Mouse (Mus musculus) left cerebral cortex, adult 2 months (tissue): ENCODE measurements around the gene Cfb. TPM values are rescaled to one million over a fixed set of nuclear protein-coding genes. Genes with fewer than 3 reads are reported as not detected.
"Not testable (repeated sequence)": the region's sequence is repeated elsewhere in the genome, so short reads cannot be mapped to it uniquely, and the experiment has no call there.

Source experiments
- DNase-seq, 2 experiments: peaks; one replicate each; pipeline ENCODE4 v3.0.0; 2021 to 2022; ENCODE audit warnings: low spot score in 2 of 2, mixed read lengths in 1 of 2; ENCODE audit errors: extremely low spot score in 1 of 2
- H3K27ac ChIP-seq: fragments of 200-600 bp; 2 replicates; pipeline ENCODE4 v1.8.1; 2022
- H3K4me3 ChIP-seq: fragments of 200-600 bp; 2 replicates; pipeline ENCODE4 v1.8.1; 2022
- CTCF ChIP-seq: fragments of 200-600 bp; IDR thresholded peaks from 2 replicates; pipeline ENCODE4 v1.8.1; 2022; ENCODE audit warnings: antibody characterized with exemption, mild to moderate bottlenecking, moderate library complexity
- intact Hi-C: fragments of 180-260 bp; cut with DNase I; formaldehyde crosslinking; loops from one replicate; pipeline ENCODE4 v1.15.1; 2025
- microRNA-seq, 2 experiments: library from miRNA; unstranded; fragments of <30 nt; microRNA quantifications; one replicate each; pipeline ENCODE4 v1.2.0; 2021
- total RNA-seq, 2 experiments: library from RNA; stranded (reverse); gene quantifications; 2 replicates each; pipeline ENCODE4 v1.2.3; 2021

Gene Cfb
- total RNA-seq, 2 experiments from 2014 or later: 0.14 TPM; not detected in 1

- H3K4me3 ChIP-seq: no peak overlapping the region
- DNase-seq: no peak
- TF ChIP-seq CTCF: no peak
- intact Hi-C loops: loop anchor here (5.0 kb wide), 1 partner anchor 163 kb away; no protein-coding TSS in a partner anchor
- H3K27ac ChIP-seq: no peak overlapping the region
Observed at GRCm38 (mm10) chr17:34814818-34815370, 47.4 kb downstream of the Cfb start.

- not testable (repeated sequence) for H3K27ac ChIP-seq, H3K4me3 ChIP-seq
- intact Hi-C loops: loop anchor here (5.0 kb wide), 1 partner anchor 161 kb away; no protein-coding TSS in a partner anchor
- DNase-seq: peak; percentile 33 to 57
- TF ChIP-seq CTCF: peak; percentile 82
Observed at GRCm38 (mm10) chr17:34813747-34814146, 48.6 kb downstream of the Cfb start.

- no peak for TF ChIP-seq CTCF
- intact Hi-C loops: loop anchor here (5.0 kb wide), 1 partner anchor 159 kb away; no protein-coding TSS in a partner anchor
- Histone ChIP-seq H3K27ac (no peak overlapping the region), H3K4me3 (no peak overlapping the region)
- DNase-seq: no peak
Observed at GRCm38 (mm10) chr17:34811275-34811674, 51.0 kb downstream of the Cfb start.

GRCm38 (mm10) chr17:34810811-34811210 is 51.5 kb downstream of the Cfb start:
- H3K27ac ChIP-seq, DNase-seq, H3K4me3 ChIP-seq: not testable (repeated sequence)
- intact Hi-C loops: loop anchor here (5.0 kb wide), 1 partner anchor 159 kb away; no protein-coding TSS in a partner anchor

- intact Hi-C loops: loop anchor here (5.0 kb wide), 1 partner anchor 158 kb away; no protein-coding TSS in a partner anchor
- not testable (repeated sequence) for H3K4me3 ChIP-seq, DNase-seq, H3K27ac ChIP-seq
Observed at GRCm38 (mm10) chr17:34810411-34810810, 51.9 kb downstream of the Cfb start.

GRCm38 (mm10) chr17:34808599-34809205 is 53.6 kb downstream of the Cfb start:
- intact Hi-C loops: no loop called here
- no peak for TF ChIP-seq CTCF
- DNase-seq: no peak

GRCm38 (mm10) chr17:34807176-34807575 is 55.1 kb downstream of the Cfb start:
- DNase-seq: no peak
- intact Hi-C loops: no loop called here
- no peak overlapping the region for H3K27ac ChIP-seq
- H3K4me3 ChIP-seq: no peak overlapping the region
- TF ChIP-seq CTCF: no peak

More at GRCm38 (mm10) chr17:34808599-34809205, 53.6 kb downstream of the Cfb start:
- no peak overlapping the region for H3K27ac ChIP-seq
- no peak overlapping the region for H3K4me3 ChIP-seq

Small RNA genes lying within 50 kb of the gene (microRNA-seq; reads per million reads assigned to microRNA genes)
- gene Mir6970 (0.72 to 1.7 reads per million in 2 experiments), gene Mir6971 (4.1 to 6.2 reads per million in 2 experiments), gene Mir6972 (0 reads per million in 2 experiments)

Other genes starting within 250 kb of the Cfb start
- 1 to 10 TPM; 2.9 to 3.5 TPM for gene Egfl8, start 246.5 kb downstream of the Cfb start, total RNA-seq
- gene Ppt2, start 234.0 kb downstream of the Cfb start, total RNA-seq: 10 to 100 TPM; 47.3 to 48.6 TPM
- gene Prrt1, start 233.0 kb downstream of the Cfb start, total RNA-seq: 100 to 1,000 TPM; 172 to 205 TPM
- gene Fkbpl, start 217.8 kb downstream of the Cfb start, total RNA-seq: 10 to 100 TPM; 10.9 to 16.9 TPM
- gene Atf6b, start 215.4 kb downstream of the Cfb start, total RNA-seq: 10 to 100 TPM; 64.3 to 66.4 TPM
- 1 to 10 TPM; 1.5 to 2.4 TPM for gene Tnxb, start 192.0 kb downstream of the Cfb start, total RNA-seq
- 10 to 100 TPM; 10.8 to 11.2 TPM for gene C4b, start 118.6 kb downstream of the Cfb start, total RNA-seq
- not detected for gene Cyp21a1, start 58.0 kb downstream of the Cfb start, total RNA-seq
- 10 to 100 TPM; 54.8 to 61.5 TPM for gene Stk19, start 25.6 kb downstream of the Cfb start, total RNA-seq
- gene Dxo, start 25.5 kb downstream of the Cfb start, total RNA-seq: 10 to 100 TPM; 33.6 to 41.4 TPM
- 10 to 100 TPM; 70.1 to 70.4 TPM for gene Skiv2l, start 12.3 kb downstream of the Cfb start, total RNA-seq
- gene Nelfe, start 12.1 kb downstream of the Cfb start, total RNA-seq: 10 to 100 TPM; 35.3 to 40.3 TPM
- gene Zbtb12, start 17.0 kb upstream of the Cfb start, total RNA-seq: 1 to 10 TPM; 6.5 to 7.4 TPM
- not detected for gene Gm20547, start 19.5 kb upstream of the Cfb start, total RNA-seq
- gene C2, start 35.7 kb upstream of the Cfb start, total RNA-seq: 1 to 10 TPM; 2.1 to 2.2 TPM
- gene Ehmt2, start 36.0 kb upstream of the Cfb start, total RNA-seq: 100 to 1,000 TPM; 175 to 184 TPM
- under 1 TPM; 0.45 to 0.79 TPM for gene Slc44a4, start 51.9 kb upstream of the Cfb start, total RNA-seq
- gene Neu1, start 68.7 kb upstream of the Cfb start, total RNA-seq: 10 to 100 TPM; 41.6 to 47.3 TPM
- 10 to 100 TPM; 18.8 to 22.1 TPM for gene Hspa1b, start 96.7 kb upstream of the Cfb start, total RNA-seq
- gene Gm20481, start 107.4 kb upstream of the Cfb start, total RNA-seq: not detected
- gene Hspa1a, start 109.6 kb upstream of the Cfb start, total RNA-seq: 10 to 100 TPM; 14.5 to 17.2 TPM
- under 1 TPM; 0.34 to 0.42 TPM for gene Hspa1l, start 110.2 kb upstream of the Cfb start, total RNA-seq
- gene Lsm2, start 119.3 kb upstream of the Cfb start, total RNA-seq: 10 to 100 TPM; 15.8 to 18.4 TPM
- 10 to 100 TPM; 44.1 to 46.6 TPM for gene Vars, start 138.5 kb upstream of the Cfb start, total RNA-seq
- under 1 TPM; 0.40 to 0.43 TPM for gene Vwa7, start 154.1 kb upstream of the Cfb start, total RNA-seq
- under 1 TPM in 1 of 2 experiments, not detected in 1; 0.59 TPM for gene Sapcd1, start 165.5 kb upstream of the Cfb start, total RNA-seq
- under 1 TPM; 0.27 to 0.56 TPM for gene Msh5, start 184.2 kb upstream of the Cfb start, total RNA-seq
- gene Clic1, start 187.4 kb upstream of the Cfb start, total RNA-seq: 1 to 10 TPM; 7.4 to 8.3 TPM
- 10 to 100 TPM; 10.1 to 11.0 TPM for gene Ddah2, start 196.5 kb upstream of the Cfb start, total RNA-seq
- not detected for gene Ly6g6c, start 202.9 kb upstream of the Cfb start, total RNA-seq
- not detected for gene Mpig6b, start 203.7 kb upstream of the Cfb start, total RNA-seq
- 1 to 10 TPM; 2.1 to 3.6 TPM for gene Ly6g6e, start 214.4 kb upstream of the Cfb start, total RNA-seq
- gene Ly6g6d, start 215.5 kb upstream of the Cfb start, total RNA-seq: 1 to 10 TPM in 1 of 2 experiments, under 1 TPM in 1; 0.70 to 1.1 TPM
- under 1 TPM in 1 of 2 experiments, not detected in 1; 0.29 TPM for gene Ly6g6f, start 223.1 kb upstream of the Cfb start, total RNA-seq
- 100 to 1,000 TPM; 109 to 117 TPM for gene Abhd16a, start 226.7 kb upstream of the Cfb start, total RNA-seq
- not detected for gene Ly6g5c, start 245.8 kb upstream of the Cfb start, total RNA-seq